Mouse (Mus musculus) liver, embryonic 15.5 days (tissue): Measurements from ENCODE around the gene Ssr3. TPM values are rescaled to one million over a fixed set of nuclear protein-coding genes. Genes with fewer than 3 reads are reported as not detected.
"Not testable (repeated sequence)": the region's sequence is repeated elsewhere in the genome, so short reads cannot be mapped to it uniquely, and the experiment has no call there.

Experiments
- ATAC-seq: fragments of 200-750 bp; cut with Nextera tagmentation; 2 replicates; pipeline ENCODE4 v1.8.0; 2017; ENCODE audit warnings: moderate number of reproducible peaks, mild to moderate bottlenecking, moderate library complexity; ENCODE audit not compliant: insufficient read depth
- H3K27ac ChIP-seq: fragments of 300-500 bp; sonication (generic); replicated peaks from 2 replicates; pipeline ENCODE4 v1.5.1; 2015; ENCODE audit warnings: mild to moderate bottlenecking, inconsistent platforms
- H3K27me3 ChIP-seq: fragments of 300-500 bp; sonication (generic); 2 replicates; pipeline ENCODE4 v1.6.1; 2015; ENCODE audit warnings: mild to moderate bottlenecking, inconsistent platforms
- H3K36me3 ChIP-seq: fragments of 300-500 bp; sonication (generic); replicated peaks from 2 replicates; pipeline ENCODE4 v1.6.1; 2015; ENCODE audit warnings: moderate library complexity, mild to moderate bottlenecking, inconsistent platforms
- H3K4me1 ChIP-seq: fragments of 300-500 bp; sonication (generic); replicated peaks from 2 replicates; pipeline ENCODE4 v1.6.1; 2015; ENCODE audit warnings: inconsistent platforms
- H3K4me2 ChIP-seq: fragments of 300-500 bp; sonication (generic); 2 replicates; pipeline ENCODE4 v1.6.1; 2015; ENCODE audit warnings: moderate library complexity, mild to moderate bottlenecking, inconsistent platforms
- H3K4me3 ChIP-seq: fragments of 300-500 bp; sonication (generic); replicated peaks from 2 replicates; pipeline ENCODE4 v1.5.1; 2015; ENCODE audit warnings: mild to moderate bottlenecking, inconsistent platforms
- H3K9ac ChIP-seq: fragments of 300-500 bp; sonication (generic); 2 replicates; pipeline ENCODE4 v1.6.1; 2015; ENCODE audit warnings: moderate library complexity, mild to moderate bottlenecking, inconsistent platforms
- H3K9me3 ChIP-seq: fragments of 300-500 bp; sonication (generic); replicated peaks from 2 replicates; pipeline ENCODE4 v1.6.1; 2016; ENCODE audit warnings: inconsistent platforms
- WGBS: fragments of 180-500 bp; shearing (Covaris S2); methylation state at CpG from one replicate; pipeline ENCODE4 v1.1.7; 2015; ENCODE audit warnings: mixed read lengths; ENCODE audit not compliant: insufficient replicate concordance; 5-methylcytosine and 5-hydroxymethylcytosine counted together
- polyA plus RNA-seq: library from polyadenylated mRNA; unstranded; fragments of >200 nt; fragmentation: Nextera tagmentation; extraction: Ambion mirVana; gene quantifications from 2 replicates; pipeline ENCODE4 v1.2.1, GENCODE M21; 2015

Ssr3 gene
- polyA plus RNA-seq, 1 experiment from 2014 or later = 114 TPM

DNA sequence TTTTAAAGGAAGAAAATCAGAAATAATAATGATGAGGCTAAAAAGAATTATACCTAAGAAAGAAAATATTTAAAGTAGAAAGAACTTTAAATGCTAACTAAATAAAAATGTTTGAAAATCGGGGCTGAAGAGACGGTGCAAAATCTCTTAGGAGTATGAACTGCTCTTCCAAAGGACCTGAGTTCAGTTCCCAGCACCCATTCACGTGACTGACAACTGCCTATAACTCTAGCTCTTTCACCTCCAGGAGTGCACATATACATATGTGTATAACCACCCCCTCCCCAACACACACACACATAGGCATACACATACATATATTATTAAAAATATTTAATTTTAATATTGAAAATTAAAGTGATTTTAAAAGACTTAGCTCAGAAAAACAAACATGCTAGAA lies 5.1 kb upstream of the Ssr3 start:
- no peaks in the 10 kb centered on the region for H3K36me3 ChIP-seq
- ATAC-seq = no peak
- no peak overlapping the region for H3K27ac ChIP-seq
- no peaks in the 10 kb centered on the region for H3K27me3 ChIP-seq
- WGBS = 70% methylated on average over 3 of the region's 3 CpGs
- no peak overlapping the region for H3K9ac ChIP-seq
- H3K4me3 ChIP-seq = no peak overlapping the region
- H3K4me2 ChIP-seq = no peak overlapping the region
- H3K9me3 ChIP-seq = no peaks in the 10 kb centered on the region
- H3K4me1 ChIP-seq = 0 out of 2 replicates have a peak, but pooled peaks cover 3% of the 10 kb centered on the region

DNA sequence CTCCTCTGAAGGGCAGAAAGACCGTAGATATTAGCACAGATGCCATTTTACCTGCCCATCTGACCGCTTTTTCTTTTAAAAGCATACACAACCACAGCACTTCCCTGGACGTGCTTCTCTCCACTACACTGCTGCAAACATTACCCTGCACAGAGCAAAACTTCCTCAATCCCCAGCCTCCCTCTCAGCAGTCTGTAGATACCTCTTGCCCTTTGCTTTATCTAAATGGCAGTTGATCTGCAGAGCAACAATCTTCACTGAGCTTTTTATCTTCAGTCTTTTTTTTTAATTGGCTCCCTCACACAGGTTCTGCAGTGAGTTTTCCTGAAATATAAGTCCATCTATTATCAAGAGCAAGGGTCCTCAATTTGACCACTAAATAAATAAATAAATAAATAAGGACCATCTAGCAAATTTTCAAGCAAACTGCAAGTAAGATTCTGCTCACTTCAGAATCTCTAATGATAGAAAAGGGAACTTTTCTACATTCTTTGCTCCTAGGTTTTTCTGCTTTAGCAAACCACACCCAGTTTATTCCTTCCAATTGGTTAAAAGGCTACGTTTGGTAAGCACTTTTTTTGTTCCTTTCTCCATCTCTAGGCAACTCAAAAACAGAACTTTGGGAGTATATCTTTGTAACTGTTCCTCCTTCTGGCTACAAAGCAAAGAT lies 4.5 kb upstream of the Ssr3 start:
- WGBS = 34% methylated on average over 4 of the region's 4 CpGs
- H3K36me3 ChIP-seq = no peaks in the 10 kb centered on the region
- H3K9me3 ChIP-seq = no peaks in the 10 kb centered on the region
- H3K9ac ChIP-seq = no peak overlapping the region
- 0 out of 2 replicates have a peak, but pooled peaks cover 3% of the 10 kb centered on the region for H3K4me1 ChIP-seq
- no peak overlapping the region for H3K27ac ChIP-seq
- ATAC-seq = no peak
- no peak overlapping the region for H3K4me2 ChIP-seq
- H3K27me3 ChIP-seq = no peaks in the 10 kb centered on the region
- no peak overlapping the region for H3K4me3 ChIP-seq

DNA sequence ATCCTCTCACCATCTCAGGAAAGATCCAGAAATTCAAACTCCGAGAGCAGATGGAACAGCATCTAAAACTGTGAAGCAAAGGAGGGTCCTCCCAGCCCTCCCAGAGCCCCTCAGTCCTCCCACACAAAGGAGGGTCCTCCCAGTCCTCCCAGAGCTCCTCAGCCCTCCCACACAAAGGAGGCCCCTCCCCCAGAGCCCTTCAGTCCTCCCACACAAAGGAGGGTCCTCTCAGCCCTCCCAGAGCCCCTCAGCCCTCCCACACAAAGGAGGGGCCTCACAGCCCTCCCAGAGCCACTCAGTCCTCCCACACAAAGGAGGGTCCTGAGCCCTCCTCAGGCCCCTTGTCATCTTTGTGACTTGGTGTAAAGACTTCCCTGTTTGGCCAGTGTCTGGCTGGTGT lies 2.7 kb upstream of the Ssr3 start:
- not testable (repeated sequence) for H3K4me3 ChIP-seq, ATAC-seq, H3K27ac ChIP-seq, H3K36me3 ChIP-seq, H3K4me2 ChIP-seq, H3K9ac ChIP-seq, H3K9me3 ChIP-seq, H3K27me3 ChIP-seq
- 85% methylated on average over 1 of the region's 1 CpGs for WGBS
- 0 out of 2 replicates have a peak, but pooled peaks cover 12% of the 10 kb centered on the region for H3K4me1 ChIP-seq

DNA sequence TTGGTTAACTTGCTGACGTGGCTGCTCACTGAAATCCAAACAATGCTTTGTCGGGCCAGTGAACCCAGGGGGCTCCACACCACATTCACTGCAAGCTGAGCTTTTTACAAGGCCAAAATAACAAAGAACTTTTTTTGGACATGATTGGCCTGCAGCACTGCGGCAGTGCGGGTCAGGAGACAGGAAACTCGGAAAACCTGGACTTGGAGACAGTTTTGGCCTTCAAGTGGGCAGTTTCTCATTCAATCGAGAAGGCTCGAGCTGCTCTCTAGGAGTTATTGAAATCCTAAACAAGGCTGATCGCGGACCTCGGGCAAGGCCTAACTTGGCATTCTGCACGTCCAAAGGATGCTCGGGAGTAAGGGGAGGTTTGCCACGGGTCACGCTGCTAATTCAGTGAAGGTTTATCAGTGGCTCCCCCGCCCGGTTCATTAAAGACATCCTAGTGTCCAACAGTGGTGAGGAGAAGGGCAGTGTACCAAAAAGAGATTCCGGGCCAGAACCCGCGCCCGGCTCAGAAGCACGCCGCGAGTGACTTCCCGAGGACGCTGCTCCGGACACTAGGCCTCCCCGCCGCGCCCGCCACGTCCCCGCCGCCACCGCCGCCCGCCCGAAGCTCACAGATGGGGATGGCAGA lies 521 bp downstream of the Ssr3 start:
- H3K4me3 ChIP-seq = peak overlapping the region; percentile 89
- 0 out of 2 replicates have a peak, but pooled peaks cover 16% of the 10 kb centered on the region for H3K4me1 ChIP-seq
- peak overlapping the region; percentile 80 for H3K27ac ChIP-seq
- ATAC-seq = peak; percentile 72
- H3K9me3 ChIP-seq = no peaks in the 10 kb centered on the region
- H3K9ac ChIP-seq = peak overlapping the region; percentile 88
- H3K4me2 ChIP-seq = peak overlapping the region; percentile 79
- under 1% methylated on average over 37 of the region's 37 CpGs for WGBS
- H3K27me3 ChIP-seq = no peaks in the 10 kb centered on the region
- peaks cover 26% of the 10 kb centered on the region for H3K36me3 ChIP-seq

DNA sequence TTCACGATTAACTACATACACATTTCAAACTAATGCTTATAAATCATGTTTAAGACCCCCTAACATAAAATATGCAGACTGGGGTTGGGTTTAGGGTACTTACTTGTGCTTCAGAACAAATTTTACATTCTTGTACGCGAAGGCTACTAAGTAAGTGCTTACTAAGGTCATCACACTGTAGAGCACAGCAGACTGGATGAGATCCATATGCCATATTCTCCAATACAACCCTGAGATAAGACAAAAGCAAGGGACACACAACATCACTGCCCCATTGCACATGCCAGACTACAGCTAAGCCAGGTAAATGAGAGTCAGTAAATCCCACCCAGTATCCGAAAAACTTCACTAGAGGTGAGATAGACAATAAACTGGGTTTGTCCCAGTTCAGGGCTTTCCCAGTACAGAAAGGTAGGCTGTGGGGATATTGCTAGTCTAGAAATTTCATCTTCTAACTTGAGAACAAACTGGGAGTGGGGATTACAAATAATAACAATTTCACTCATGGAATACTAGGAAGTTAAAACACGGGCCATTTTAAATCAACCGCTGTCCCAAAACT lies 1.1 kb downstream of the Ssr3 start:
- peak overlapping the region; percentile 89 for H3K4me3 ChIP-seq
- H3K27ac ChIP-seq = peak overlapping the region; percentile 80; the same call in 1 of the 2 replicates
- H3K4me1 ChIP-seq = 0 out of 2 replicates have a peak, but pooled peaks cover 16% of the 10 kb centered on the region
- peak overlapping the region; percentile 79 for H3K4me2 ChIP-seq
- no peaks in the 10 kb centered on the region for H3K27me3 ChIP-seq
- peaks cover 32% of the 10 kb centered on the region for H3K36me3 ChIP-seq
- no peaks in the 10 kb centered on the region for H3K9me3 ChIP-seq
- WGBS = 37% methylated on average over 6 of the region's 6 CpGs
- no peak for ATAC-seq
- H3K9ac ChIP-seq = peak overlapping the region; percentile 88

DNA sequence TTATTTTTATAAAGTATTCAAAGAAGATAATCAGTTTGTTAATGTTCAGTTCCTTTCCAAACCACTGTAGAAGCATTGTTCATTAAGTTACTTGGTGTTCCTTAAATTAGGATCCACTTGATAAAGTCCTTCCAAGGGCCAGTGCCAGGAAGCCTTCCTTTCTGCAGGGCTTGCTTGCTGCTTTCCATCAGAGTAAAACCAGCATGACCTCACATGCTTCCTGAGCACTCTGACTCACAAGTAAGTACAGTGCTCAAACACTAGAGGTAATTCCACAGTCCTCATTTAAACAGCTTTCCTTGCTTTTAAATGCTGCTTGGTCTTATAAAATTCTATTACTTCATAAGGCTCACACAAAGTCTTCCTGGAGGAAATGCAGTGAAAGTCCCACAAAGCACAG lies 6.7 kb downstream of the Ssr3 start:
- H3K4me1 ChIP-seq = 0 out of 2 replicates have a peak, but pooled peaks cover 4% of the 10 kb centered on the region
- H3K36me3 ChIP-seq = peaks cover 79% of the 10 kb centered on the region
- no peak for ATAC-seq
- H3K4me2 ChIP-seq = no peak overlapping the region
- H3K4me3 ChIP-seq = no peak overlapping the region
- no peaks in the 10 kb centered on the region for H3K27me3 ChIP-seq
- no peak overlapping the region for H3K9ac ChIP-seq
- no peaks in the 10 kb centered on the region for H3K9me3 ChIP-seq
- no peak overlapping the region for H3K27ac ChIP-seq

DNA sequence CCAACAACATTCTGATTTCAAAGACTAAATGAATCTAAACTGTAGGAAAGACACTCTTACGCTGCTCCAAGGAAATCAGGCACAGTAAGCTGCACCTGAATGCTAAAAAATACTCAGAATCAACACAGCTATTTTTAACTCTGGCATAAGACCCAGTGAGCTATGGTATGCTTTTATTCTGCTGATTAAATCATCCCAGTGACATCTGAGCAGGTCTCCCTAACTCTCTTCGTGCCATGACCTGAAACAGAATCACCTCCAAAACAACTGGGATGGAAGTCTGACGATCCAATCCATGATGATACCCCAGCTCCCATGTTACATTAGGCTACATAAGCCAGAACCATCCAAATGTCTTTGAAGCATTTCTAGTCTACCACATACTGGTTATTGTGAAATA lies 8.0 kb downstream of the Ssr3 start:
- WGBS = 76% methylated on average over 3 of the region's 3 CpGs
- no peak for ATAC-seq
- H3K27ac ChIP-seq = no peak overlapping the region

DNA sequence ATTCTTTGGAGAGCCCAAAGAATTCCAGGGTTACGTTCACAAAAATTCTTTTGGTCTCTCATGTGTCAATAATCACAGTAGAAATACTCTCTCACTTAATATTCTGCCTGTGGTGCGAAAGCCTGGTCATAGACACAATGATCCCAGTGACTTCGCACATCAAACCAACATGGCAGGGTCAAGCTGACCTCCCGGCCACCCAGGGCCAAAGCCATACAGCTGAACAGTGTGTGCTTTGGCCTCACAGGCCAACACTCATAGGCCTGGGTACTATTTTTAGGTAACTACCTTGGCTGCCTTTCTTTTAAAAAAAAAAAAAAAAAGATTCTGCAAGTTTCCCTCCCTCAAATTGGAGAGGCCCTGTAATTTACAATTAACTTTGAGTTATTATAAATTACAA lies 11.3 kb downstream of the Ssr3 start:
- Histone ChIP-seq H3K4me3 (no peak overlapping the region), H3K9me3 (no peaks in the 10 kb centered on the region), H3K9ac (no peak overlapping the region), H3K4me1 (no peaks in the 10 kb centered on the region), H3K27me3 (no peaks in the 10 kb centered on the region), H3K27ac (no peak overlapping the region), H3K36me3 (peaks cover 74% of the 10 kb centered on the region), H3K4me2 (no peak overlapping the region)
- no peak for ATAC-seq
- WGBS = 82% methylated on average over 4 of the region's 4 CpGs

More for the DNA sequence above, 8.0 kb downstream of the Ssr3 start:
- H3K4me3 ChIP-seq = no peak overlapping the region
- H3K27me3 ChIP-seq = no peaks in the 10 kb centered on the region
- H3K4me2 ChIP-seq = no peak overlapping the region
- no peaks in the 10 kb centered on the region for H3K9me3 ChIP-seq
- peaks cover 82% of the 10 kb centered on the region for H3K36me3 ChIP-seq
- H3K4me1 ChIP-seq = 0 out of 2 replicates have a peak, but pooled peaks cover 4% of the 10 kb centered on the region
- no peak overlapping the region for H3K9ac ChIP-seq

DNA sequence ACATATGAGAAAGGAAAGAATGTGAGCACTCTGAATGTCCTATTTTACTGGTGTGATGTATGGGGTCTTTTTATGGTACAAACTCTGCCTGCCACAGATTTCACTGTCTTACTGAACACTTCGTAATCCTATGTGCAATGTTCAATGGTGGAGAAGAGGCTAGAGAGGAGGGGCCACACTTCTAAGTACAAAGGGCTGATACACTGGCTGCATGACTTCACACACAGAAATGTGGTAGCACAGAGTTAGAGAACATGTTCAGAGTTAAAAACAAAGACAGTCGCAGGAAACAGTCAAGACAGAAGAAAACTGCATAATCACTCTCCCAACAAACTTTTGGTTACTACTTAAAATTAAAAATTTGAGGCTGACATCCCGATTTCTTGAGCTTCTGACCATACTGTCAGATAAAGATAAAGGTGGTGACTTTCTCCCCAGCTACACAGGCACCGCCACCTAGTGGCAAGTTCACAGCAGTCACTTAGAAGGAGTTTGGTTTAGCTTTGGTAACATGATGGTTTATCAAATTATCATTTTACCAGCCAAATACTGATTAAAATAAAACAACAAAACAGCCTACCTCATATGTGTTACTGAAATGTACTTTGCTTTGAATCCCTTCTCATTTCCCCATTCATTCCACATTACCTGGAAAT lies 12.4 kb downstream of the Ssr3 start:
- ATAC-seq = no peak
- Histone ChIP-seq H3K4me2 (no peak overlapping the region), H3K9ac (no peak overlapping the region), H3K27me3 (no peaks in the 10 kb centered on the region), H3K4me1 (no peaks in the 10 kb centered on the region), H3K4me3 (no peak overlapping the region), H3K36me3 (peaks cover 68% of the 10 kb centered on the region), H3K9me3 (no peaks in the 10 kb centered on the region), H3K27ac (no peak overlapping the region)
- 49% methylated on average over 4 of the region's 4 CpGs for WGBS

DNA sequence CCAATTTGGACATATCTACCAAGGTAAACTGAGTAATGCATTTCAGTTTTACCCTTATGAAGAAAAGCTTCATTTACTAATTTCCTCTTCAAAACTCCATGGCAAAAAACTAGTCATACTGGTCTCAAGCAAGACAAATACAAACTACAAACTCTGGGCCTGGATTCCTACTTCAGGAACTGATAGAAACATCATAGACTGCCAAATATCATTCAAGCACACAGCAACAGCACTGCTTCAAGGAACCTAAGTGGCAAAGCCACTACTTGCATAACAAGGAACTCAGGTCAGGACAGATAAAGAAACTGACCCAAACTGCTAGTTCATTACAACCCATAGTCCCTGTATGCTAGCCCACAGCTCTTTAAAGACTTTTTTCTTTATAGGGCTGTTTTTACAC lies 13.7 kb downstream of the Ssr3 start:
- no peak overlapping the region for H3K9ac ChIP-seq
- peaks cover 57% of the 10 kb centered on the region for H3K36me3 ChIP-seq
- no peaks in the 10 kb centered on the region for H3K4me1 ChIP-seq
- no peak overlapping the region for H3K4me3 ChIP-seq
- H3K27me3 ChIP-seq = no peaks in the 10 kb centered on the region
- no peak for ATAC-seq
- no peaks in the 10 kb centered on the region for H3K9me3 ChIP-seq
- no peak overlapping the region for H3K4me2 ChIP-seq
- H3K27ac ChIP-seq = no peak overlapping the region

DNA sequence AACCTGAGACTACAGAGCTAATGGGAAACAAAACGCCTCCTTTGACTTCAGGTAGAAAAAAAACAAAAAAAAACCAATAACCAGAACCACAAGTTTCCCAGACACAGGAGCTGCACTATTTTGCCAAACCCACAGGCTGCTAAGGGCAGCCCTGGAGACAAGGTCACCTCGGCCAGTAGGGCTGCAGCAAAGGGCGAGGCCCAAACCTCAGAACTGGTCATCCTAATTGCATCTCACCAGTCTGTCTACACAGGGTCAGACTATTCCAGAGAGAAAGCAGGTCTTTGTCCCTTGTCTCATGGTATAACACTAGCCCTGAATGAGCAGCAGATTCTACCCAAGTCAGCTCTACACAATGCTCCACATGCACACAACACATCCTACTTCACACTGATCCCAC lies 17.7 kb downstream of the Ssr3 start:
- no peaks in the 10 kb centered on the region for H3K27me3 ChIP-seq
- no peak for ATAC-seq
- no peak overlapping the region for H3K4me3 ChIP-seq
- no peak overlapping the region for H3K27ac ChIP-seq
- H3K9ac ChIP-seq = no peak overlapping the region
- peaks cover 35% of the 10 kb centered on the region for H3K36me3 ChIP-seq
- H3K9me3 ChIP-seq = no peaks in the 10 kb centered on the region
- 61% methylated on average over 3 of the region's 3 CpGs for WGBS
- no peak overlapping the region for H3K4me2 ChIP-seq
- no peaks in the 10 kb centered on the region for H3K4me1 ChIP-seq
